Mouse (Mus musculus) activated CD4-positive, CD25-positive, alpha-beta regulatory T cell, adult 4 months (primary cell): ENCODE measurements around the gene Clasrp. TPM values are rescaled to one million over a fixed set of nuclear protein-coding genes. Genes with fewer than 3 reads are reported as not detected.

Experiments
- polyA plus RNA-seq, 2 experiments: library from polyadenylated mRNA; unstranded; fragments of 100-300 nt; shearing (Covaris generic); gene quantifications; one replicate each; pipeline ENCODE4 v1.2.1; 2017

The Clasrp gene
- polyA plus RNA-seq, 2 experiments from 2014 or later: 8.4 to 9.7 TPM

Other genes with a start within 250 kb of the Clasrp start
- 10 to 100 TPM; 19.4 to 20.2 TPM for gene Cd3eap, start 245.0 kb downstream of the Clasrp start, polyA plus RNA-seq
- gene Ppp1r13l, start 244.7 kb downstream of the Clasrp start, polyA plus RNA-seq: under 1 TPM in 1 of 2 experiments, not detected in 1; 0.17 TPM
- 10 to 100 TPM in 1 of 2 experiments, 1 to 10 TPM in 1; 4.7 to 10.8 TPM for gene Ercc2, start 222.5 kb downstream of the Clasrp start, polyA plus RNA-seq
- 1 to 10 TPM; 3.1 to 6.0 TPM for gene Klc3, start 200.4 kb downstream of the Clasrp start, polyA plus RNA-seq
- under 1 TPM in 1 of 2 experiments, not detected in 1; 0.34 TPM for gene Ckm, start 199.7 kb downstream of the Clasrp start, polyA plus RNA-seq
- 1 to 10 TPM; 1.2 to 2.7 TPM for gene Mark4, start 145.7 kb downstream of the Clasrp start, polyA plus RNA-seq
- gene Exoc3l2, start 141.2 kb downstream of the Clasrp start, polyA plus RNA-seq: not detected
- gene Bloc1s3, start 96.1 kb downstream of the Clasrp start, polyA plus RNA-seq: under 1 TPM; 0.90 to 0.91 TPM
- gene Trappc6a, start 96.1 kb downstream of the Clasrp start, polyA plus RNA-seq: 10 to 100 TPM; 38.7 to 44.6 TPM
- not detected for gene Nkpd1, start 86.6 kb downstream of the Clasrp start, polyA plus RNA-seq
- 1 to 10 TPM; 3.2 TPM for gene Ppp1r37, start 41.4 kb downstream of the Clasrp start, polyA plus RNA-seq
- 1 to 10 TPM in 1 of 2 experiments, under 1 TPM in 1; 0.46 to 2.3 TPM for gene Zfp296, start 27.2 kb downstream of the Clasrp start, polyA plus RNA-seq
- gene Gemin7, start 26.9 kb downstream of the Clasrp start, polyA plus RNA-seq: 10 to 100 TPM; 88.3 to 91.8 TPM
- 10 to 100 TPM; 12.6 to 14.5 TPM for gene Relb, start 25.0 kb upstream of the Clasrp start, polyA plus RNA-seq
- 10 to 100 TPM; 35.4 to 40.9 TPM for gene Clptm1, start 60.5 kb upstream of the Clasrp start, polyA plus RNA-seq
- gene Apoc2, start 73.5 kb upstream of the Clasrp start, polyA plus RNA-seq: not detected
- gene Gm44805, start 76.9 kb upstream of the Clasrp start, polyA plus RNA-seq: not detected
- gene Apoc4, start 77.0 kb upstream of the Clasrp start, polyA plus RNA-seq: under 1 TPM in 1 of 2 experiments, not detected in 1; 0.44 TPM
- not detected for gene Apoc1, start 88.2 kb upstream of the Clasrp start, polyA plus RNA-seq
- 10 to 100 TPM in 1 of 2 experiments, 1 to 10 TPM in 1; 4.1 to 16.0 TPM for gene Apoe, start 94.7 kb upstream of the Clasrp start, polyA plus RNA-seq
- 10 to 100 TPM in 1 of 2 experiments, 1 to 10 TPM in 1; 5.7 to 11.7 TPM for gene Tomm40, start 111.0 kb upstream of the Clasrp start, polyA plus RNA-seq
- gene Nectin2, start 146.0 kb upstream of the Clasrp start, polyA plus RNA-seq: under 1 TPM in 1 of 2 experiments, not detected in 1; 0.56 TPM
- gene Bcam, start 166.5 kb upstream of the Clasrp start, polyA plus RNA-seq: 1 to 10 TPM; 1.4 to 1.6 TPM
- not detected for gene Cblc, start 192.3 kb upstream of the Clasrp start, polyA plus RNA-seq
- 10 to 100 TPM; 15.9 to 19.5 TPM for gene Bcl3, start 218.3 kb upstream of the Clasrp start, polyA plus RNA-seq
- not detected for gene Gm19345, start 247.5 kb upstream of the Clasrp start, polyA plus RNA-seq